Mouse (Mus musculus) ES-E14 (cell line): ENCODE data around the gene Ephx1. TPM values are rescaled to one million over a fixed set of nuclear protein-coding genes. Genes with fewer than 3 reads are reported as not detected.

Experiments used
- DNase-seq: peaks from one replicate; pipeline ENCODE4 v3.0.0-alpha.2; 2013; ENCODE audit warnings: low read depth, low spot score
- H3K27ac ChIP-seq: 2 replicates; pipeline ENCODE4 v1.5.1; 2012; ENCODE audit warnings: low read depth, mild to moderate bottlenecking, low read length, moderate library complexity, mixed read lengths; ENCODE audit not compliant: poor library complexity, insufficient read depth, severe bottlenecking
- H3K36me3 ChIP-seq: 2 replicates; pipeline ENCODE4 v1.6.1; 2012; ENCODE audit warnings: mild to moderate bottlenecking, low read length, moderate library complexity, mixed read lengths; ENCODE audit not compliant: control insufficient read depth, poor library complexity, insufficient read depth, severe bottlenecking
- H3K4me1 ChIP-seq, 2 experiments: fragments of 150-350 bp in 1 of 2; sonication (generic) in 1 of 2; 2 replicates each; pipeline ENCODE4 v1.6.1; 2012; ENCODE audit warnings: low read length in 2 of 2, mild to moderate bottlenecking in 1 of 2, mixed read lengths in 1 of 2; ENCODE audit not compliant: control insufficient read depth in 2 of 2, insufficient read depth in 2 of 2, poor library complexity in 1 of 2
- H3K4me3 ChIP-seq, 2 experiments: fragments of 150-350 bp in 1 of 2; sonication (generic) in 1 of 2; 2 replicates each; pipeline ENCODE4 v1.5.1; 2012; ENCODE audit warnings: low read length in 2 of 2, low read depth in 1 of 2, mild to moderate bottlenecking in 1 of 2, mixed read lengths in 1 of 2; ENCODE audit not compliant: insufficient read depth in 1 of 2, poor library complexity in 1 of 2, severe bottlenecking in 1 of 2
- H3K9ac ChIP-seq: 2 replicates; pipeline ENCODE4 v1.6.1; 2012; ENCODE audit warnings: low read depth, mild to moderate bottlenecking, low read length, mixed read lengths; ENCODE audit not compliant: poor library complexity, insufficient read depth, severe bottlenecking
- H3K9me3 ChIP-seq: fragments of 150-350 bp; sonication (generic); 2 replicates; pipeline ENCODE4 v1.6.1; 2012; ENCODE audit warnings: low read depth, mild to moderate bottlenecking, low read length; ENCODE audit not compliant: control insufficient read depth, insufficient read depth
- CHD2 ChIP-seq: IDR thresholded peaks from 2 replicates; pipeline ENCODE4 v1.6.1; 2014; ENCODE audit warnings: mild to moderate bottlenecking, low read depth, low read length, inconsistent platforms
- HCFC1 ChIP-seq: IDR thresholded peaks from 2 replicates; pipeline ENCODE4 v1.6.1; 2012; ENCODE audit warnings: low read length, inconsistent platforms, borderline replicate concordance; ENCODE audit not compliant: insufficient read depth
- MAFK ChIP-seq: IDR thresholded peaks from 2 replicates; pipeline ENCODE4 v1.6.1; 2014; ENCODE audit warnings: mild to moderate bottlenecking, low read depth, low read length, inconsistent platforms; ENCODE audit not compliant: insufficient read depth
- ZC3H11A ChIP-seq: IDR thresholded peaks from 2 replicates; pipeline ENCODE4 v1.6.1; 2012; ENCODE audit warnings: low read depth, mild to moderate bottlenecking, inconsistent platforms, low read length, borderline replicate concordance
- ZNF384 ChIP-seq: IDR thresholded peaks from 2 replicates; pipeline ENCODE4 v1.6.1; 2012; ENCODE audit warnings: low read depth, low read length, inconsistent platforms
- in situ Hi-C, 2 experiments: fragments of 600-800 bp; cut with MboI; formaldehyde crosslinking; loops; one replicate each; pipeline ENCODE4 v1.15.1; 2025; ENCODE audit warnings: low sequenced_read_pairs in 2 of 2, inconsistent platforms in 1 of 2; ENCODE audit not compliant: unreplicated experiment in 2 of 2
- total RNA-seq: library from RNA; depleted of rRNA; stranded (reverse); fragments of 300-350 nt; gene quantifications from 2 replicates; pipeline ENCODE4 v1.2.3, GENCODE M21; 2012; rRNA removed

The Ephx1 gene
- total RNA-seq, 1 experiment = 12.5 TPM

DNA sequence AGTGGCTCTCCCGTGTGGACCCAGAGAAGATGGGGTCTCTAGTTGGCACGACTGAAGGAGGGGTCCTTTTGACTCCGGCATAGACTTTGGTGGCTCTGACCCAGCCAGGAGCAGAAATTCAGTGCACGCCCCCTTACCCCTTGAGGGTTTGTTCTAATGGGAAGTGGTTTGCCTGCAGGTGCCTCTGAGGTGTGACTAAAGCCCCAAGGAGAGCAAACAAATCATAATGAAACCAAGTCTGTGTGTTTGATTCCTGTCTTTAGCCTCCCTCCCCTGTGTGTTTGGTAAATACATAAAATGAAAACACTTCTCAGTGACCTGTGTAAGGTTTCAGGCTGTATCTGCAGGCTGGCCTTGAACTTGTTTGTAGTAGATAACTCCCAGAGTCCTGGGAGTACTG is 94.4 kb downstream of the Ephx1 start:
- H3K4me1 ChIP-seq = peaks cover 6 to 33% of the 10 kb centered on the region in 2 experiments
- no peak for TF ChIP-seq ZC3H11A
- no peak for TF ChIP-seq ZNF384
- TF ChIP-seq CHD2 = no peak
- TF ChIP-seq MAFK = no peak
- no peak for TF ChIP-seq HCFC1
- in situ Hi-C loops = no loop called here
- no peaks in the 10 kb centered on the region for H3K9me3 ChIP-seq
- no peak overlapping the region for H3K4me3 ChIP-seq
- H3K9ac ChIP-seq = no peak overlapping the region
- no peaks in the 10 kb centered on the region for H3K36me3 ChIP-seq
- no peak overlapping the region for H3K27ac ChIP-seq
- no peak for DNase-seq

Other genes with a start within 250 kb of the Ephx1 start
- gene H3f3a, start 207.0 kb downstream of the Ephx1 start, total RNA-seq = 503 and 657 TPM in 2 replicates
- gene Sde2, start 169.8 kb downstream of the Ephx1 start, total RNA-seq = 39.6 and 41.2 TPM in 2 replicates
- 68.3 and 219 TPM in 2 replicates for gene Lefty2, start 127.8 kb downstream of the Ephx1 start, total RNA-seq
- gene Pycr2, start 116.6 kb downstream of the Ephx1 start, total RNA-seq = 122 and 151 TPM in 2 replicates
- 281 and 714 TPM in 2 replicates for gene Lefty1, start 85.9 kb downstream of the Ephx1 start, total RNA-seq
- 14.7 and 30.5 TPM in 2 replicates for gene Tmem63a, start 78.6 kb downstream of the Ephx1 start, total RNA-seq
- gene 9130409I23Rik, start 30.3 kb upstream of the Ephx1 start, total RNA-seq = not detected in 2 replicates
- 44.5 and 49.7 TPM in 2 replicates for gene Nvl, start 123.3 kb upstream of the Ephx1 start, total RNA-seq
- 96.2 and 101 TPM in 2 replicates for gene Cnih4, start 123.8 kb upstream of the Ephx1 start, total RNA-seq
- 59.9 and 62.9 TPM in 2 replicates for gene Wdr26, start 191.1 kb upstream of the Ephx1 start, total RNA-seq